In the genomic region with DNA sequence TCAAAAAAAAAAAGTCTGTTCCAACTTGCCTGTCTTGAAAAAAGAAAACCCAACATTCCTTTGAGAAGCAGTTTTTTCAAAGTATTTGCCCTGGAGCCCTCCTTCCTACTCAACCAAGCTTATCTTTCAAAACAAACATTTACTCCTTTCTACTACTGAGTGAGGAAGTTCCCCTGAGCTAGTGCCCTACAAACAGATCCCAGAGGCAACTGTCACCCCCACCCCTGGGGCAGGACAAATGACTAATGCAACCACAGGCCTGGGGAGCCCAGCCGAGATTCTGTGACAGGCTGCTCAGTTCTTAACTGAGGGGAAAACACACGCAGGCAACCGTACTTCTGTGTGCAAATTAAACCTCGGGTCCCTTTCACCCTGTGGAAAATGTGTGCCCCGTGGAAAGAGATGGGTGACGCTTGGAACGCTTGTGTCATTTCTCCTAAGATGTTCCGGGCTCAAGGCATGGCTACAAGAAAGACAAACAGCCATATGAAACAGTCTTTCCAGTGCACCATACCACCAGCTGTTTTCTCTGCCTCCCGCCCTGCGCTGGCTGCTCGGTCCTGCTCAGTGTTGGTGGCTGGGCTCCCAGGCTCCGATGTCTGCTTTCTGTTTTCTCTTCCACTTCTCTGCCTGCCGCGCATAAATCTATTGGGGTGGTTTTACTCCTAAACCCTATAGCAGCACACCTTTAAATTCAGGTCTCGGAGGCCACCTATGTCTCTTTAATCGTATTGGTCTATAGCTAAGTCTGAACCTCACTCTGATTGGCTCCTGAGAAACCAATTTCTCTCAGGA, we compare ENCODE assay signal across 1 mouse cellular context.
A peak's percentile ranks its signal among the peaks of the same experiment; 100 is the strongest.
TF ChIP-seq lines count a peak whose summit lies in the region.

No protein-coding gene starts in this region.

TF ChIP-seq in CH12.LX, 34 proteins besides CTCF, POLR2A, EP300 and RAD21 (continued from another document):
- TF ChIP-seq JUN (IDR thresholded peaks at IDR 0.05; ENCODE audit: insufficient read depth, low read depth, low read length) = no peak
- peak; percentile 15; the same call in 1 of the 2 replicates for TF ChIP-seq ZNF384 (IDR thresholded peaks at IDR 0.05; ENCODE audit: low read depth, low read length)
- peak; percentile 53; the same call in 1 of the 2 replicates for TF ChIP-seq MAZ (IDR thresholded peaks at IDR 0.05; ENCODE audit: low read depth, low read length)
- no peak for TF ChIP-seq JUND (conservative IDR thresholded peaks at IDR 0.05; ENCODE audit: low read depth, low read length)
- TF ChIP-seq ETS1 (conservative IDR thresholded peaks at IDR 0.05; ENCODE audit: low read depth, low read length) = peak; percentile 82
- TF ChIP-seq CHD2 (IDR thresholded peaks at IDR 0.05; ENCODE audit: low read length) = no peak
- TF ChIP-seq SIN3A (IDR thresholded peaks at IDR 0.05; ENCODE audit: low read length) = peak; percentile 38; the same call in 1 of the 2 replicates
- peak; percentile 55; the same call in 1 of the 2 replicates for TF ChIP-seq MEF2A (IDR thresholded peaks at IDR 0.05; ENCODE audit: borderline replicate concordance, low read depth, low read length)
- TF ChIP-seq IRF4 (IDR thresholded peaks at IDR 0.05; ENCODE audit: low read depth, low read length) = peak; percentile 79
